Mouse (Mus musculus) heart, embryonic 13.5 days (tissue): Measurements from ENCODE around the gene Gm5767. TPM values are rescaled to one million over a fixed set of nuclear protein-coding genes. Genes with fewer than 3 reads are reported as not detected.
"Not testable (repeated sequence)": the region's sequence is repeated elsewhere in the genome, so short reads cannot be mapped to it uniquely, and the experiment has no call there.

ENCODE experiments used
- ATAC-seq: fragments of 200-750 bp; cut with Nextera tagmentation; 2 replicates; pipeline ENCODE4 v1.8.0; 2017; ENCODE audit warnings: moderate TSS enrichment; ENCODE audit not compliant: insufficient number of reproducible peaks, low FRiP score, low TSS enrichment; ENCODE audit errors: extremely low read depth
- H3K27ac ChIP-seq: fragments of 300-500 bp; sonication (generic); replicated peaks from 2 replicates; pipeline ENCODE4 v1.5.1; 2015; ENCODE audit warnings: moderate library complexity, mild to moderate bottlenecking, inconsistent platforms
- H3K27me3 ChIP-seq: fragments of 300-500 bp; sonication (generic); replicated peaks from 2 replicates; pipeline ENCODE4 v1.6.1; 2015; ENCODE audit warnings: mild to moderate bottlenecking, inconsistent platforms
- H3K36me3 ChIP-seq: fragments of 300-500 bp; sonication (generic); 2 replicates; pipeline ENCODE4 v1.6.1; 2015; ENCODE audit warnings: mild to moderate bottlenecking, inconsistent platforms
- H3K4me1 ChIP-seq: fragments of 300-500 bp; sonication (generic); 2 replicates; pipeline ENCODE4 v1.6.1; 2015; ENCODE audit warnings: inconsistent platforms
- H3K4me2 ChIP-seq: fragments of 300-500 bp; sonication (generic); 2 replicates; pipeline ENCODE4 v1.6.1; 2015; ENCODE audit warnings: inconsistent platforms, mild to moderate bottlenecking, moderate library complexity
- H3K4me3 ChIP-seq: fragments of 300-500 bp; sonication (generic); 2 replicates; pipeline ENCODE4 v1.5.1; 2015; ENCODE audit warnings: moderate library complexity, mild to moderate bottlenecking, inconsistent platforms
- H3K9ac ChIP-seq: fragments of 300-500 bp; sonication (generic); 2 replicates; pipeline ENCODE4 v1.6.1; 2015; ENCODE audit warnings: inconsistent platforms, mild to moderate bottlenecking, moderate library complexity
- H3K9me3 ChIP-seq: fragments of 300-500 bp; sonication (generic); 2 replicates; pipeline ENCODE4 v1.6.1; 2016; ENCODE audit warnings: inconsistent platforms
- WGBS: fragments of 180-500 bp; shearing (Covaris S2); methylation state at CpG from one replicate; pipeline ENCODE4 v1.1.7; 2015; ENCODE audit warnings: mixed read lengths; 5-methylcytosine and 5-hydroxymethylcytosine counted together
- polyA plus RNA-seq: library from polyadenylated mRNA; unstranded; fragments of >200 nt; fragmentation: Nextera tagmentation; extraction: Ambion mirVana; gene quantifications from 2 replicates; pipeline ENCODE4 v1.2.1, GENCODE M21; 2015

Gene Gm5767
- polyA plus RNA-seq, 1 experiment from 2014 or later = not detected

GRCm38 (mm10) chr16:8715513-8716080, 35.0 kb downstream of the Gm5767 start:
- Histone ChIP-seq H3K36me3 (peaks cover 58% of the 10 kb centered on the region), H3K9ac (no peak overlapping the region), H3K27ac (no peak overlapping the region; the same call in 1 of the 2 replicates), H3K4me1 (peaks cover 41% of the 10 kb centered on the region), H3K9me3 (no peaks in the 10 kb centered on the region), H3K4me2 (no peak overlapping the region), H3K4me3 (no peak overlapping the region), H3K27me3 (no peaks in the 10 kb centered on the region)
- ATAC-seq = no peak
- WGBS = 79% methylated on average over 10 of the region's 10 CpGs

- H3K4me3 ChIP-seq = no peak overlapping the region
- ATAC-seq = no peak
- H3K4me2 ChIP-seq = no peak overlapping the region
- H3K9ac ChIP-seq = no peak overlapping the region
- H3K27ac ChIP-seq = no peak overlapping the region
- H3K4me1 ChIP-seq = peaks cover 41% of the 10 kb centered on the region
- 65% methylated on average over 6 of the region's 6 CpGs for WGBS
- no peaks in the 10 kb centered on the region for H3K9me3 ChIP-seq
- H3K36me3 ChIP-seq = peaks cover 51% of the 10 kb centered on the region
- H3K27me3 ChIP-seq = no peaks in the 10 kb centered on the region
Measured at GRCm38 (mm10) chr16:8716300-8716699, 35.7 kb downstream of the Gm5767 start.

GRCm38 (mm10) chr16:8717744-8718143, 37.2 kb downstream of the Gm5767 start:
- Histone ChIP-seq H3K27ac (no peak overlapping the region), H3K36me3 (peaks cover 37% of the 10 kb centered on the region), H3K27me3 (no peaks in the 10 kb centered on the region), H3K9me3 (no peaks in the 10 kb centered on the region), H3K4me3 (no peak overlapping the region), H3K9ac (no peak overlapping the region), H3K4me2 (no peak overlapping the region), H3K4me1 (peaks cover 50% of the 10 kb centered on the region)
- no peak for ATAC-seq
- 92% methylated on average over 10 of the region's 10 CpGs for WGBS

GRCm38 (mm10) chr16:8720447-8720846, 39.9 kb downstream of the Gm5767 start:
- H3K9me3 ChIP-seq = no peaks in the 10 kb centered on the region
- no peak for ATAC-seq
- H3K27me3 ChIP-seq = no peaks in the 10 kb centered on the region
- peaks cover 10% of the 10 kb centered on the region for H3K36me3 ChIP-seq
- peaks cover 52% of the 10 kb centered on the region for H3K4me1 ChIP-seq
- no peak overlapping the region for H3K9ac ChIP-seq
- no peak overlapping the region for H3K4me3 ChIP-seq
- no peak overlapping the region for H3K4me2 ChIP-seq
- 91% methylated on average over 4 of the region's 4 CpGs for WGBS
- no peak overlapping the region for H3K27ac ChIP-seq

GRCm38 (mm10) chr16:8724031-8724430, 43.5 kb downstream of the Gm5767 start:
- no peaks in the 10 kb centered on the region for H3K9me3 ChIP-seq
- H3K36me3 ChIP-seq = no peaks in the 10 kb centered on the region
- no peaks in the 10 kb centered on the region for H3K27me3 ChIP-seq
- no peak overlapping the region for H3K9ac ChIP-seq
- H3K4me1 ChIP-seq = peaks cover 48% of the 10 kb centered on the region
- WGBS = 88% methylated on average over 3 of the region's 3 CpGs
- no peak overlapping the region for H3K4me2 ChIP-seq
- H3K27ac ChIP-seq = no peak overlapping the region
- H3K4me3 ChIP-seq = no peak overlapping the region
- no peak for ATAC-seq

GRCm38 (mm10) chr16:8725807-8726206, 45.2 kb downstream of the Gm5767 start:
- 92% methylated on average over 2 of the region's 2 CpGs for WGBS
- Histone ChIP-seq H3K36me3 (no peaks in the 10 kb centered on the region), H3K9me3 (no peaks in the 10 kb centered on the region), H3K27ac (no peak overlapping the region), H3K4me2 (no peak overlapping the region), H3K4me1 (peaks cover 54% of the 10 kb centered on the region), H3K27me3 (no peaks in the 10 kb centered on the region), H3K9ac (no peak overlapping the region), H3K4me3 (no peak overlapping the region)
- ATAC-seq = no peak

GRCm38 (mm10) chr16:8728111-8728748, 47.7 kb downstream of the Gm5767 start:
- Histone ChIP-seq H3K36me3 (no peaks in the 10 kb centered on the region), H3K27me3 (no peaks in the 10 kb centered on the region), H3K4me2 (no peak overlapping the region), H3K9me3 (no peaks in the 10 kb centered on the region), H3K4me3 (no peak overlapping the region), H3K9ac (no peak overlapping the region), H3K27ac (no peak overlapping the region), H3K4me1 (peaks cover 55% of the 10 kb centered on the region)
- ATAC-seq = no peak
- 85% methylated on average over 5 of the region's 5 CpGs for WGBS

GRCm38 (mm10) chr16:8731630-8732029, 51.1 kb downstream of the Gm5767 start:
- Histone ChIP-seq H3K4me3 (no peak overlapping the region), H3K27ac (no peak overlapping the region), H3K9me3 (no peaks in the 10 kb centered on the region), H3K27me3 (no peaks in the 10 kb centered on the region), H3K36me3 (no peaks in the 10 kb centered on the region), H3K4me1 (peaks cover 76% of the 10 kb centered on the region), H3K4me2 (no peak overlapping the region), H3K9ac (no peak overlapping the region)
- WGBS = 84% methylated on average over 7 of the region's 7 CpGs
- ATAC-seq = no peak

GRCm38 (mm10) chr16:8732450-8732849, 51.9 kb downstream of the Gm5767 start:
- 87% methylated on average over 3 of the region's 4 CpGs for WGBS
- H3K9ac ChIP-seq, H3K36me3 ChIP-seq, H3K27ac ChIP-seq, H3K4me2 ChIP-seq, ATAC-seq, H3K4me3 ChIP-seq, H3K27me3 ChIP-seq, H3K9me3 ChIP-seq: not testable (repeated sequence)
- peaks cover 84% of the 10 kb centered on the region for H3K4me1 ChIP-seq

Other genes with a start within 250 kb of the Gm5767 start
- 33.4 and 41.6 TPM in 2 replicates for gene Mettl22, start 210.0 kb upstream of the Gm5767 start, polyA plus RNA-seq
- 41.2 and 41.3 TPM in 2 replicates for gene Abat, start 167.3 kb upstream of the Gm5767 start, polyA plus RNA-seq
- gene Pmm2, start 43.1 kb upstream of the Gm5767 start, polyA plus RNA-seq = 38.1 and 42.2 TPM in 2 replicates
- 15.3 and 16.9 TPM in 2 replicates for gene Tmem186, start 43.1 kb upstream of the Gm5767 start, polyA plus RNA-seq
- gene Carhsp1, start 8.6 kb upstream of the Gm5767 start, polyA plus RNA-seq = 87.2 and 90.0 TPM in 2 replicates
- 14.3 and 15.2 TPM in 2 replicates for gene Usp7, start 111.5 kb downstream of the Gm5767 start, polyA plus RNA-seq
- 15.5 and 16.4 TPM in 2 replicates for gene 1810013L24Rik, start 149.3 kb downstream of the Gm5767 start, polyA plus RNA-seq